Mouse (Mus musculus) heart, embryonic 14.5 days (tissue): ENCODE results near the gene Grik4. TPM values are rescaled to one million over a fixed set of nuclear protein-coding genes. Genes with fewer than 3 reads are reported as not detected.

Experiments
- ATAC-seq: fragments of 200-750 bp; cut with Nextera tagmentation; 2 replicates; pipeline ENCODE4 v1.8.0; 2017; ENCODE audit warnings: low read depth, moderate TSS enrichment; ENCODE audit not compliant: insufficient number of reproducible peaks, insufficient read depth, low FRiP score
- H3K27ac ChIP-seq, 2 experiments: fragments of 200-500 bp in 1 of 2; fragments of 300-500 bp in 1 of 2; sonication (generic) in 1 of 2; replicated peaks in 1 of 2; 2 replicates each; pipeline ENCODE4 v1.5.1; 2012 to 2014; ENCODE audit warnings: low read depth in 2 of 2, low read length in 2 of 2, control low read depth in 1 of 2, mild to moderate bottlenecking in 1 of 2, mixed read lengths in 1 of 2; ENCODE audit not compliant: control insufficient read depth in 1 of 2, insufficient read depth in 1 of 2
- H3K27me3 ChIP-seq: fragments of 300-500 bp; sonication (generic); 2 replicates; pipeline ENCODE4 v1.6.1; 2014; ENCODE audit warnings: mild to moderate bottlenecking, low read length, control low read depth; ENCODE audit not compliant: control insufficient read depth, insufficient read depth
- H3K36me3 ChIP-seq: fragments of 300-500 bp; sonication (generic); 2 replicates; pipeline ENCODE4 v1.6.1; 2014; ENCODE audit warnings: mild to moderate bottlenecking, control low read depth, low read length, mixed read lengths; ENCODE audit not compliant: control insufficient read depth, insufficient read depth
- H3K4me1 ChIP-seq, 2 experiments: fragments of 200-500 bp in 1 of 2; fragments of 300-500 bp in 1 of 2; sonication (generic) in 1 of 2; 2 replicates each; pipeline ENCODE4 v1.6.1; 2012 to 2014; ENCODE audit warnings: low read length in 2 of 2, control low read depth in 1 of 2, mixed read lengths in 1 of 2; ENCODE audit not compliant: control insufficient read depth in 2 of 2, insufficient read depth in 2 of 2
- H3K4me2 ChIP-seq: fragments of 300-500 bp; sonication (generic); 2 replicates; pipeline ENCODE4 v1.6.1; 2014; ENCODE audit warnings: mild to moderate bottlenecking, low read length
- H3K4me3 ChIP-seq, 2 experiments: fragments of 200-500 bp in 1 of 2; fragments of 300-500 bp in 1 of 2; sonication (generic) in 1 of 2; 2 replicates each; pipeline ENCODE4 v1.5.1; 2012 to 2014; ENCODE audit warnings: low read length in 2 of 2, mild to moderate bottlenecking in 2 of 2, control low read depth in 1 of 2, low read depth in 1 of 2, moderate library complexity in 1 of 2; ENCODE audit not compliant: control insufficient read depth in 1 of 2, insufficient read depth in 1 of 2
- H3K9ac ChIP-seq: fragments of 300-500 bp; sonication (generic); 2 replicates; pipeline ENCODE4 v1.6.1; 2014; ENCODE audit warnings: mild to moderate bottlenecking, low read length
- H3K9me3 ChIP-seq: fragments of 300-500 bp; sonication (generic); 2 replicates; pipeline ENCODE4 v1.6.1; 2016; ENCODE audit warnings: low read length, control low read depth; ENCODE audit not compliant: control insufficient read depth
- WGBS: fragments of 180-500 bp; shearing (Covaris S2); extraction: QIAGEN DNeasy Blood & Tissue Kit; methylation state at CpG from one replicate; pipeline ENCODE4 v1.1.7; 2014; 5-methylcytosine and 5-hydroxymethylcytosine counted together
- polyA plus RNA-seq: library from polyadenylated mRNA; unstranded; fragments of >200 nt; fragmentation: Nextera tagmentation; extraction: Ambion mirVana; gene quantifications from 2 replicates; pipeline ENCODE4 v1.2.1, GENCODE M21; 2014

Grik4 gene
- polyA plus RNA-seq, 1 experiment from 2014 or later: 0.09 TPM

GRCm38 (mm10) chr9:42859959-42860794 lies 84.1 kb downstream of the Grik4 start:
- no peak overlapping the region for H3K27ac ChIP-seq
- ATAC-seq: no peak
- no peak overlapping the region for H3K9ac ChIP-seq
- H3K9me3 ChIP-seq: no peaks in the 10 kb centered on the region
- peaks cover 3 to 4% of the 10 kb centered on the region in 2 experiments; a peak in 2 of 4 replicates for H3K4me1 ChIP-seq
- no peak overlapping the region for H3K4me2 ChIP-seq
- WGBS: 66% methylated on average over 10 of the region's 10 CpGs
- H3K4me3 ChIP-seq: no peak overlapping the region
- no peaks in the 10 kb centered on the region for H3K27me3 ChIP-seq
- H3K36me3 ChIP-seq: no peaks in the 10 kb centered on the region

GRCm38 (mm10) chr9:42858998-42859690 lies 85.1 kb downstream of the Grik4 start:
- Histone ChIP-seq H3K36me3 (no peaks in the 10 kb centered on the region), H3K4me3 (no peak overlapping the region), H3K9me3 (no peaks in the 10 kb centered on the region), H3K9ac (no peak overlapping the region), H3K27me3 (no peaks in the 10 kb centered on the region), H3K4me1 (no peaks in the 10 kb centered on the region), H3K4me2 (no peak overlapping the region), H3K27ac (no peak overlapping the region)
- 85% methylated on average over 4 of the region's 4 CpGs for WGBS
- ATAC-seq: no peak

- H3K9me3 ChIP-seq: no peaks in the 10 kb centered on the region
- no peak for ATAC-seq
- 67% methylated on average over 3 of the region's 3 CpGs for WGBS
- no peaks in the 10 kb centered on the region for H3K4me1 ChIP-seq
- no peak overlapping the region for H3K27ac ChIP-seq
- no peaks in the 10 kb centered on the region for H3K27me3 ChIP-seq
- no peak overlapping the region for H3K4me3 ChIP-seq
- H3K9ac ChIP-seq: no peak overlapping the region
- H3K36me3 ChIP-seq: no peaks in the 10 kb centered on the region
- no peak overlapping the region for H3K4me2 ChIP-seq
Observed at GRCm38 (mm10) chr9:42858576-42858975, 85.7 kb downstream of the Grik4 start.

GRCm38 (mm10) chr9:42857756-42858155 lies 86.5 kb downstream of the Grik4 start:
- Histone ChIP-seq H3K9me3 (no peaks in the 10 kb centered on the region), H3K27ac (no peak overlapping the region), H3K4me3 (no peak overlapping the region), H3K4me2 (no peak overlapping the region), H3K9ac (no peak overlapping the region), H3K27me3 (no peaks in the 10 kb centered on the region), H3K36me3 (no peaks in the 10 kb centered on the region), H3K4me1 (no peaks in the 10 kb centered on the region)
- WGBS: 63% methylated on average over 3 of the region's 3 CpGs
- ATAC-seq: no peak

- Histone ChIP-seq H3K9ac (no peak overlapping the region), H3K4me1 (no peaks in the 10 kb centered on the region; a peak in 1 of 4 replicates), H3K9me3 (no peaks in the 10 kb centered on the region), H3K4me3 (no peak overlapping the region), H3K27me3 (no peaks in the 10 kb centered on the region; the same call in 1 of the 2 replicates), H3K4me2 (no peak overlapping the region), H3K36me3 (no peaks in the 10 kb centered on the region), H3K27ac (no peak overlapping the region)
- no peak for ATAC-seq
- WGBS: 68% methylated on average over 3 of the region's 3 CpGs
Observed at GRCm38 (mm10) chr9:42853077-42853476, 91.2 kb downstream of the Grik4 start.

GRCm38 (mm10) chr9:42850063-42850462 lies 94.2 kb downstream of the Grik4 start:
- no peak for ATAC-seq
- H3K4me1 ChIP-seq: no peaks in the 10 kb centered on the region; a peak in 1 of 4 replicates
- 88% methylated on average over 6 of the region's 6 CpGs for WGBS
- no peaks in the 10 kb centered on the region for H3K9me3 ChIP-seq
- H3K4me2 ChIP-seq: no peak overlapping the region
- no peak overlapping the region for H3K4me3 ChIP-seq
- H3K36me3 ChIP-seq: no peaks in the 10 kb centered on the region
- H3K27me3 ChIP-seq: peaks cover 10% of the 10 kb centered on the region
- no peak overlapping the region for H3K27ac ChIP-seq
- no peak overlapping the region for H3K9ac ChIP-seq

- Histone ChIP-seq H3K9ac (no peak overlapping the region), H3K36me3 (no peaks in the 10 kb centered on the region), H3K27ac (no peak overlapping the region), H3K27me3 (peaks cover 10% of the 10 kb centered on the region), H3K4me2 (no peak overlapping the region), H3K4me1 (no peaks in the 10 kb centered on the region; a peak in 1 of 4 replicates), H3K4me3 (no peak overlapping the region), H3K9me3 (no peaks in the 10 kb centered on the region)
- no peak for ATAC-seq
- WGBS: 22% methylated on average over 8 of the region's 9 CpGs
Observed at GRCm38 (mm10) chr9:42848061-42848460, 96.2 kb downstream of the Grik4 start.
